16 mouse cellular contexts compared by ENCODE assay signal in genomic region chr4:111467293-111467773, GRCm38 (mm10). TPM values are rescaled to one million over a fixed set of nuclear protein-coding genes. Genes with fewer than 3 reads are reported as not detected.
DNase-seq lines count a peak whose midpoint lies in the region; ATAC-seq lines count a peak whose summit lies in the region.
"Had no signal": no experiment of that assay in that cellular context is flagged by ENCODE, and none has a peak within 500 bp of the region (broad histone marks: within the 10 kb centered on the region; RNA-seq: fewer than 3 reads in every experiment).

No protein-coding gene starts in this region.

- H3K27ac ChIP-seq in forebrain, embryonic 14.5 days (ENCODE audit: low read depth, low read length), result no peak overlapping the region
- no peak overlapping the region for H3K27ac ChIP-seq in forebrain, embryonic 10.5 days
- H3K27ac ChIP-seq in stomach, embryonic 16.5 days (ENCODE audit: low read length), result no peak overlapping the region
- H3K27ac ChIP-seq: hindbrain, embryonic 13.5 days had no signal

- 77% methylated on average over 2 of the region's 2 CpGs for WGBS in forebrain, embryonic 14.5 days
- 89% methylated on average over 2 of the region's 2 CpGs for WGBS in forebrain, embryonic 10.5 days
- 57% methylated on average over 2 of the region's 2 CpGs for WGBS in stomach, embryonic 16.5 days

- H3K27me3 ChIP-seq in forebrain, embryonic 14.5 days (replicated peaks; ENCODE audit: control insufficient read depth, insufficient read depth, low read length), result no peaks in the 10 kb centered on the region
- H3K27me3 ChIP-seq in forebrain, embryonic 10.5 days (ENCODE audit: poor library complexity, severe bottlenecking), result no peaks in the 10 kb centered on the region
- no peaks in the 10 kb centered on the region for H3K27me3 ChIP-seq in stomach, embryonic 16.5 days (ENCODE audit: control insufficient read depth, insufficient read depth, low read length)
- H3K27me3 ChIP-seq: heart, embryonic 12.5 days; hindbrain, embryonic 13.5 days had no signal

- H3K36me3 ChIP-seq in forebrain, embryonic 14.5 days (ENCODE audit: control insufficient read depth, insufficient read depth, low read length), result no peaks in the 10 kb centered on the region
- H3K36me3 ChIP-seq in forebrain, embryonic 10.5 days (replicated peaks), result no peaks in the 10 kb centered on the region
- H3K36me3 ChIP-seq in stomach, embryonic 16.5 days (ENCODE audit: control insufficient read depth, insufficient read depth, low read length), result no peaks in the 10 kb centered on the region
- H3K36me3 ChIP-seq: heart, embryonic 12.5 days; hindbrain, embryonic 13.5 days had no signal

- 0 out of 2 replicates have a peak, but pooled peaks cover 3% of the 10 kb centered on the region for H3K4me1 ChIP-seq in forebrain, embryonic 14.5 days (ENCODE audit: control insufficient read depth, insufficient read depth, low read length)
- no peaks in the 10 kb centered on the region for H3K4me1 ChIP-seq in forebrain, embryonic 10.5 days
- peaks cover 6% of the 10 kb centered on the region for H3K4me1 ChIP-seq in stomach, embryonic 16.5 days (ENCODE audit: control insufficient read depth, insufficient read depth, low read length)
- H3K4me1 ChIP-seq: heart, embryonic 12.5 days had no signal

- no peak overlapping the region for H3K9ac ChIP-seq in forebrain, embryonic 14.5 days (ENCODE audit: low read length)
- no peak overlapping the region for H3K9ac ChIP-seq in stomach, embryonic 16.5 days (ENCODE audit: low read length)
- H3K9ac ChIP-seq: heart, embryonic 12.5 days; hindbrain, embryonic 13.5 days had no signal

- no peaks in the 10 kb centered on the region for H3K9me3 ChIP-seq in forebrain, embryonic 14.5 days (replicated peaks; ENCODE audit: control insufficient read depth, low read length)
- no peaks in the 10 kb centered on the region for H3K9me3 ChIP-seq in forebrain, embryonic 10.5 days
- H3K9me3 ChIP-seq in stomach, embryonic 16.5 days (replicated peaks; ENCODE audit: control insufficient read depth, low read length), result no peaks in the 10 kb centered on the region
- H3K9me3 ChIP-seq: heart, embryonic 12.5 days; hindbrain, embryonic 13.5 days had no signal

- ATAC-seq in forebrain, embryonic 14.5 days, result no peak
- ATAC-seq in stomach, embryonic 16.5 days (ENCODE audit: insufficient read depth, low FRiP score), result peak; percentile 78

- peak; percentile 25 for DNase-seq in forebrain, embryonic 14.5 days (ENCODE audit: low spot score)
- DNase-seq in forebrain, embryonic 10.5 days (ENCODE audit: extremely low spot score, low spot score), result no peak
- peak; percentile 31 to 39 for DNase-seq in kidney, postnatal 4 days
- no peak for DNase-seq in kidney, adult 11 months
- DNase-seq in right cerebral cortex, adult 18-20 months, result peak; percentile 23
- DNase-seq in right cerebral cortex, postnatal 14 days, result no peak
- no peak for DNase-seq in T-cell, adult 2 months (ENCODE audit: low spot score)
- DNase-seq: adrenal gland, postnatal 14 days; gastrocnemius, postnatal 14 days; kidney, postnatal 25 days; layer of hippocampus, postnatal 36 days; liver had no signal

- no peak overlapping the region for H3K4me3 ChIP-seq in forebrain, embryonic 14.5 days (ENCODE audit: low read depth, low read length)
- H3K4me3 ChIP-seq in forebrain, embryonic 10.5 days, result no peak overlapping the region
- no peak overlapping the region for H3K4me3 ChIP-seq in stomach, embryonic 16.5 days (replicated peaks; ENCODE audit: low read length)
- H3K4me3 ChIP-seq: erythroblast, embryonic 14.5 days; heart, embryonic 12.5 days; hindbrain, embryonic 13.5 days had no signal

- H3K4me2 ChIP-seq in forebrain, embryonic 14.5 days (ENCODE audit: low read length), result no peak overlapping the region
- H3K4me2 ChIP-seq in stomach, embryonic 16.5 days (ENCODE audit: low read depth, low read length), result no peak overlapping the region
- H3K4me2 ChIP-seq: heart, embryonic 12.5 days; hindbrain, embryonic 13.5 days had no signal

RNA-seq across cellular contexts. Expression of gene Bend5, which starts 52.5 kb away (rescaled TPM):
- polyA plus RNA-seq in forebrain, embryonic 14.5 days (2014; fragmentation: Nextera tagmentation; extraction: Ambion mirVana), result 66.4 and 69.2 TPM in 2 replicates
- polyA plus RNA-seq in forebrain, embryonic 10.5 days (2016; fragmentation: Nextera tagmentation; extraction: Ambion mirVana), result 23.0 and 25.6 TPM in 2 replicates
- 25.0 and 29.3 TPM in 2 replicates for polyA plus RNA-seq in stomach, embryonic 16.5 days (2015; fragmentation: Nextera tagmentation; extraction: Ambion mirVana)
- polyA plus RNA-seq: erythroblast, embryonic 14.5 days had no signal

Comparison
In these comparisons a context has a peak if more than half of its experiments do, and no peak if none do; other contexts are left out.
1. DNase-seq: peak in forebrain, embryonic 14.5 days (single experiment), kidney, postnatal 4 days (2 of 2) and right cerebral cortex, adult 18-20 months (single experiment); none in forebrain, embryonic 10.5 days (single experiment), kidney, adult 11 months (single experiment), right cerebral cortex, postnatal 14 days (single experiment) and T-cell, adult 2 months (single experiment).